Mouse (Mus musculus): ENCODE results near the gene Ulk4.

Gene Ulk4

DNA sequence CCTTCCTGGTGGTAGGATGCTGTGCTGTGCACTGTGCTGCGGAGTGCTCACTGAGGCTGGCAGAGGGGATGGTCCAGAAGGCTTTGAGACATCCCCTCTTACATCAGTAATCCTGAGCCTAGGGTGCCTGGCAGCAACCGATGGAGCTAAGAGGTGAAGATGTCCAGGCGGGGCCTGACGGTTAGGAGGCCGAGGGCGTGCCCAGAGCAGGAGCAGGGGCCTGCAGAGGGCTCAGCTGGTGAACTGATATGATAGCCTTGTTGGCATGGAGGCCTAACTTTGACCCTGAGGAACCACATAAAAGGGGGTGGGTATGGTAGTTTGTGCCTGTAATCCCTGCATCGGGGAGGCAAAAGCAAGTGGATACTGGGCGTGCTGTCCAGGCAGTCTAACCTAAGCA, 293.1 kb downstream of the Ulk4 start:
- 96% methylated on average over 8 of the region's 8 CpGs for WGBS

DNA sequence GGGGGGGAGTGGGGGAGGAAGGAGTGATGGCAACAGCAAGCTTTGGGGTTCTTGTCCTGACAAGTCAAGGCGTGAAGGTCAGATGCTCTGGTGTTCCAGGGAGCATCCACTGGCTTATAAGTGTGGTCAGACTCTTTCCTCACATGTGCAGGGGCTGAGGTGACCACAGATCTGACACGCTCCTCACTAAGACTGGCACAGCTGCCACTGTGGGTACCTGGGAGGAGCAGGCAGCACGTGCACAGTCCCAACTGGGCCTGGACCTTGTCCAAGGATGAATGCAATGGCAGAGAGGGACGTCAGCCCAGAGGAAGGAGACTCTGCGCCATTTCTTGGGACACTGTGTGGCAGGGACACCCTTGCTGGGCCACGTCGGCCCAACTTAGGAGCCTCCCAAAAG, 295.2 kb downstream of the Ulk4 start:
- WGBS = 83% methylated on average over 7 of the region's 7 CpGs

DNA sequence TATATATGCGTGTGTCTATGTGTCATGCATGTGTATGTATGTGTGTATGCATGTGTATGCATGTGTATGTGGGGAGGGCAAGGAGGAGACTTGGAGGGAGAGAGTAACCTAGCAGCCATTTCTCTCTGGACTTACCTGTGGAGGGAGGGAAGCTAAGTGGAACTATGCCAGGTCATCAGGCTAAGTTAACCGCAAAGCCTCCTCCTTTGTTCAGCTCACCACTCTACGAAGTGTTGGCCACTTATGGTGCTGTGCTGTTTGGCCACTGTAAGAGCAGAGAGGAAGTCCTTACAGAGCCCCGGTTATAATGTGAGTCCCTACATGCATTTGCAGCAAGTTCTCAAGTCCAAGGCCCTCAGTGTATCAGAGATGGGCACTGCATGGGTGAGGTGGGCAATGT, 300.1 kb downstream of the Ulk4 start:
- whole genome bisulfite sequencing = 89% methylated on average over 4 of the region's 4 CpGs

DNA sequence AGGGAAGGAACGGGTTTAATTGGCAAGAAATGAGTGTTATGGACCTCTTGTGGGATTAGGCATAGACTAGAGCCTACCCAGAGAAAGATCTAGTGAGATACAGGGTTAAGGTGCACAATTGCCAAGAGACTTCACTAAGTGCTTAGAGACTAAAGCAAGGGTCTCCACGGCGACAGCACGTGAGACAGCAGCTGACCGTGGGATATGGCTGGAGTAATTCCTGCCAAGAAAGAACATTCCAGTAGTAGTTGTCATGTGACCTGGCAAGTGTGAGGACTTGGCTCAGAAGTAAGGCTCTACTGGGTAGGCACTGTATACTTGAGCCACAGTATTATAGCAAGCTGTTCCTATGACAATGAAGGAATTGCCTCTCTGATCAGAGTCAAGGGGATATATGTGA, 300.8 kb downstream of the Ulk4 start:
- WGBS = 37% methylated on average over 5 of the region's 5 CpGs

DNA sequence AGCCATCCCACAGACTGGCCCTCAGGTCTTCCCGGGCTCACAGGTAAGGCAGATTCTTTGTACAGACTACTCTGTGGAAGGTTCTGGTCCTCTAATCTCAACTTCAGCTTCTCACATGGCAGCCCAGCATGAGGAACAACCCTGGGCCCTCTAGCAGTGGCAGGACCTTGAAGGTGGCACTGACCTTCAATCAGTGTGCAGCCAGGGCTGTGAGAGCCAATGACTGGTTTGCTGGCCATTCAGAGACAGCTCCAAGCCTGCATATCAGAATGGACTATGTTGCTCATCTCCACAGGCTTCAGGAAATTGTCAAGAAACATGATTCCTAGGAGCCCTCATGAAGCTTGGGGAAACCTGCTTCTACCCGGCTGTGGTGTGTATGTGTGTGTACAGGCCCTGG, 302.8 kb downstream of the Ulk4 start:
- 90% methylated on average over 2 of the region's 2 CpGs for WGBS

DNA sequence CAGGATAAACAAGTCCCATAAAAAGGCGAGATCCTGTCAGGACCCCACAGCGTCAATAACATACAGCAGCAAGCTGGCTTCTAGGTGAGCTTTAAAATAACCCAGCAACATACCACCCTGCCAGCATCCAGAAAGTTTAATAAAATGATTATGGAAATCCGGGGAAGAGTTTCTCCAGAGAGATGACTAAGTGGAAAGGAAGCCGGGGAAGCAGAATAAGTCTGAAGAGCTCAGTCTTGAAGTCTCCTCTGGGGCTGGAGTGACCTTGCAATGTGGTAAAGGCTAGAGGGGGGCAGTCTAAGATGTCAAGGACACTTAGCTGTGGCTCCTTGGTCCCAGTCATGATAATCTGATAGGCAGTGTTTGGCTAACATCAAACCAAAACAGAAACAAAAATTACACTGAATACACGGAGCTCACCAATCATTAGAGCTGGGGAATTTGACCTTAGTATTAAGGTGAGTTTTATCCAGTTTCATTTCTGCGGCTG, 303.9 kb downstream of the Ulk4 start:
- 73% methylated on average over 6 of the region's 6 CpGs for WGBS

DNA sequence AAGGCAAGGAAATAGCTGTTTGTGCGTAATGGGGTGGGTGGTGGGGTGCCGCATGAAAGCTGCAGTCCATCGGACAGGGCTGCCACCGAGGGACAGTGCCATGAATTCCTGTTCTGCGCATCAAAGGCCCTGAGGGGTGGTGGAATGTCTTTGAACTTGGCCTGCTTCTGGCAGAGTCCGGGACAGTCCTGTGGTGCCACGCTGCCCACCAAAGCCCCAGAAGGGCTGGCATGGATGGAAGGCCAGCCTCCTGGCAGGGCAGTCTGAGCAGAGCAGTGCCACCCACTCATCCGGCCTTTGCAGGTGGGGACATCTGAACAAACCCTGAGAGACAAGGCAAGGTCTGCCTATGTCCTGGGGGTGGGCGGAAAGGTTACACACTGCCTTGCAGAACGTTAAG, 312.0 kb downstream of the Ulk4 start:
- WGBS = 77% methylated on average over 10 of the region's 10 CpGs

DNA sequence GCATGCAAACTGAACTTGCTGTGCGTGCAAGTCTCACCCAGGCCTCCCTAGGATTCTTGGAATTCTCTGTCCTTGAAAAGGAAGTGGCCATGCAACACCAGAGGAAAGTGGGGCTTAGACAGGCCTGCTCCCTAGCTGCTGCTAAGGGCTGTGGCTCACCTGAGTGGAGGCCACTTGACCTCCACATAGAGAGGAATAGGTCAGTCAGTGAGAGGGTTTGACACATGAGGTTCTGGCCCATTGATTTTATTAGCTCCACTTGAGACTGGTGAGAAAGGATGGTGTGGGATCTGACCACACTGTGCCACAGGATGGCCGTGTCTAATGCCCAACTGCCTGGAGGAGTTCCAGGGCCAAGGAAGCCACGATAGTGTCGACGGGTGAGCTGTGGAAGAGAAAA, 312.8 kb downstream of the Ulk4 start:
- 68% methylated on average over 5 of the region's 5 CpGs for WGBS

DNA sequence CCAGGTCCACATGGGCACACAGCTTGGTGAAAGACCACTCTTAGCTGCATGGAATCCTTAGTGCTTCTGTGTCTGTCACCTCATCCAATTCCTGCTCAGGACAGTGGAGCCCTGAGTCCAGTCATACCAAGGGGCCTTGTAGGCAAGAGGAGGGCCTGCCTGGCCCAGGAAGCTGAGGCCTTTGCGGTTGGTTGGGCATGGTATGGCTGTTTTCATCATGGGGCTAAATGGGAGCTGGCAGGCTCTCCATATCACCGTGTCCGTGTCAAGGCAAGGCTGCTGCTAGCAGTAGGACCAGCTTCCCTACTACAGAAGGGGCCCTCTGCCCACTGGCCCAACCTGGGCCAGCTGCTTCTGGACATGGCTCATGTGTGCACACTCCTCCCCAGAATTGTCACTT, 313.3 kb downstream of the Ulk4 start:
- WGBS = 60% methylated on average over 3 of the region's 3 CpGs

DNA sequence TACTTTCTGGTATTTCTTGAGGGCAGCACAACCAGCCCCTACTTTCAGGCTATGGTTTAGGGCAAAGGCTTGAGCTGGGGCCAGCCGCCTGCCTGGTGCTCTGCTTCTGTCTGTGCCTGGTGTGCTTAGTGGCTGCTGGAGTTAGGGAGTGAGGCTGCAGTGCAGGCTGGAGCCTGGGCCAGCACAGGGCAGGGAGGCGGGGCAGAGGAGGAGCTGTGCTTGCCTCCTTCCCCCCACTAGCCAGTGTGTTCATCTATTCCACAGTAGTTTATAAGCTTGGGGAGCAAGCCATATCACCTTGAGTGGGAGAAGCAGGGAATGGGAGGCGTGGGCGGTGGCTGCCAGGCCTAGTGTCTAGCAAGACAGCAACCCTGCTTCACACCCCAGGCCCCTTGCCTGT, 313.9 kb downstream of the Ulk4 start:
- WGBS = 83% methylated on average over 4 of the region's 4 CpGs

DNA sequence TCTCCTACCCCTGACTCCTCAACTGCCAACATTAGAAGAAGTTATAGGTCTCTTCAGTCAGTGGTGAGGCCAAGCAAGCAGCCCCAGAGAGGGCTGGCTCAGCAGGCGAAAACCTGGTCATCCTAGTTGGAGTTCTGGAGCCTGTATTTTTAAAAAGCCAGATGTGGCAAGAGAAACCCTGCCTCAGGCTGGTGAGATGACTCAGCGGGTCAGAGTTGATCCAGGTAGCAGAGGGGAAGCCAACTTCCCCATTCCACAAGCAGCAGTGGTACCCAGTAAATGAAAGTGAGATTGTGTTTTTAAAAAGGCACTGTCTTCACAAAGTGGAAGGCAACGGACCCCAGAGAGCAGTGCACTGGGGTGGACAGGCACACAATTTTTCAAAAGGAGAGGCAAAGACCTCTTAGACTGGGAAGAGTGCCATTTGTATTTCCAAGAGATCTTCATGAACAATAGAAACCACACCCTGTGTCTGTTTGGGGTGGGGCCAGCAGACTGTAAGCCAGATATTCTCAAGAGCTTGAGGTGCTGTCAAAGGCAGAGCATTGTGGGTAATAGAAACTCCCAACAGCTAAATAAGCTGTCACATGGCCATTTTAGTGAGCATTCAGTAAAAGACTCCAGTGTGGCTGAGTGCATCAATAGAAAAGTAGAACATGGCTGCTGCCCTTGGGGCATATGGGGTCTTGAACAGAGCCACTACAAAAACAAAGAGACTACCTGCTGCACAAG, 314.9 kb downstream of the Ulk4 start:
- 79% methylated on average over 3 of the region's 3 CpGs for WGBS

DNA sequence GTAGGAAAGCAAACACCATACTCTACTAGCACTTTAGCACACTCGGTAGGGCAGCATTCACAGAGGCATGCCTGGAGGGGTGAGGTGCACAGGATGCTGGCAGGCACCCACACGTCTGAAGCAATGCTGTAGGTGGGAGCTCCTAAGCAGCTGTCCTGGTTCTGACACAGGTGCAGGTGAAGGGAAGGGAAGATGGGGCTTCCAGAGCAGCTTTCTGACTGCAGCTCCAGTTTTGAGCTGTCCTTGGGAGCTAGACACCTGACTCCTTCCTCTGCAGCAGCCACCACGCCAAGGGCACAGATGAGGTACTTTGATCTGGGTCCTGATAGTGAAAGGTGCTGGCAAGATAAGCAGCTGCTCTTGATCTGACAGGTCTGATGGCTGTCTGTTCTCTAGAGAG, 315.5 kb downstream of the Ulk4 start:
- 36% methylated on average over 3 of the region's 3 CpGs for WGBS

DNA sequence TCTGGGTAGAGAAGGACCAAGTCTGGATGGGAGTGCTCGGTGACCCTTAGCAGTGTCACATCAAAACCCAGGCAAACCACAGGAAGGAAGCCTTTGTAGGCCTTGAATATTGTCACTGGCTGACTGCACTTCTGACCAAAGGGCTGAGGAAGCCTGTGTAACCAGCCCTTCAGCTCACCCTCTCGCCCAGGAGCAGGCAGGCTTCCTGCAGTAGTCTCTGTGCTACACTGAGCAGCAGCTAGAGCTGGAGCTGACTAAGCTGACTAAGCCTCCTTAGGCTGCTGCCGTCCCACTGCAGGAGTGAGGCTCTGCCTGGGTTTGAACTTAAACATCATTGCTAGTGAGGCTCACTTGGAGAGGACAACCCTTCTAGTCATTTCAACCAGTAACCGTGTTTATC, 316.4 kb downstream of the Ulk4 start:
- 46% methylated on average over 4 of the region's 4 CpGs for WGBS

DNA sequence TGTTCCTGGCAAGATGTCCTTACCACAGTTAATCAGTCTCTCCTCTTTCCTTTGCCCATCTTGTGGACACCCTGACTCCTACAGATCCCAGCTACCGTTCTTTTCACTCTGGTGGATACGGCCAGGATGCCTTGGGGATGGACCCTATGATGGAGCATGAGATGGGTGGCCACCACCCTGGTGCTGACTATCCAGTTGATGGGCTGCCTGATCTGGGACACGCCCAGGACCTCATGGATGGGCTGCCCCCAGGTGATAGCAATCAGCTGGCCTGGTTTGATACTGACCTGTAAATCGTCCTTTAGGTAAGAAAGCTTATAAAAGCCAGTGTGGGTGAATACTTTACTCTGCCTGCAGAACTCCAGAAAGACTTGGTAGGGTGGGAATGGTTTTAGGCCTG, 317.8 kb downstream of the Ulk4 start:
- 86% methylated on average over 4 of the region's 4 CpGs for WGBS

DNA sequence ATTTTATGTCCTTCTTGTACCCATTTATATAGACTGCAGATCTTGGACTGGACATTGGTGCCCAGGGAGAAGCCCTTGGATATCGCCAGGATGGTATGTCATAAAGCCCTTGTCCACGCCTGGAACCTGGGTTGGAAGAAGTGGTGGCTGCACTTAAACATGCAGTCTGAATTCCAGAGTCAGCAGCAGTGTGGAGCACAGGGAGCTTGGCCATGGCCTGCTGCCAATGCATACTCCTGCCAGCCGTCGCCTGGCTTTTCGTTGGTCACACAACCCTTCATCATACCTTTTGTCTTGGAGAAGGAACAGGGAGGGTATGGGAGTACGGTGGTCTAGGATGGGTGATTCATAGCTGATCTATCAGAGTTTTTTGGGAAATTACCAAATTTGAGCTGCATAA, 318.4 kb downstream of the Ulk4 start:
- 39% methylated on average over 6 of the region's 6 CpGs for WGBS

DNA sequence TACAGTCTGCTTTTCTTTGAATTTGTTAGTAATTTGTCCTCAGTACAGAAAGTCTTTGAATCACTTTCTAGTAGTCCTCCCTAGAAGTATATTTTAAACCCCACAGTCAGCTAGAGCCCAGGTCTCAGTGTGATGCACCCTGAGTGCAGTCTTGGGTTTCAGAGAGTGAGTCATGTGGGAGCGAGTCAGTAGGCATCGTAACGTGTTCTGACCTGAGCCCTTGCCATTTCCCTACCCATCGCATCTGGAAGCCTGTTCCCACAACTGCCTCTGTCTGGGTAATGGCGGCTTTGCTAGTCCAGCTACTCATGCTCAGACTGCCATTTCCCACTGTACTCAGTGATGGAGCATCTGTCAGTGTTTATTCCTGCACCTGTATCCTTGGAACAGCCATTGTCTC, 318.9 kb downstream of the Ulk4 start:
- 70% methylated on average over 5 of the region's 5 CpGs for WGBS

DNA sequence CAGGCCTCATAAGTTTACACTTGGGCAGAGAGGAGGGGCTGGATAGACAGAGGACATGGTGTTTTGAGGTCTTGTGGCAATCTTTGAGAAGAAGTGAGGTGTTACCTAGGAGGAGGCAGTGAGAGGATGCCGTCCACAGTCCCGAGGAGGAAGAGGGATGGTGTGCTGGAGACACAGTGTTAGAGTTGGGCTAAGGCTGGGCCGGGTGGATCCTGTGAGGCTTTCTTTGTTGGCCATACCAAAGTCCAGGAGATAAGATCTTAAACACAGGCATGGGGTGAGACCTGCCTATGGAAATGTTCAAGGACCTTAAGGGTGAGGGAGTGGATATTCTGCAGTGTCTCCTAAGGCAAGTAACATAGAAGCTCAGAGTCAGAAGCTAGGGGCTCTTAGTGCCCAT, 325.1 kb downstream of the Ulk4 start:
- 77% methylated on average over 3 of the region's 3 CpGs for WGBS

DNA sequence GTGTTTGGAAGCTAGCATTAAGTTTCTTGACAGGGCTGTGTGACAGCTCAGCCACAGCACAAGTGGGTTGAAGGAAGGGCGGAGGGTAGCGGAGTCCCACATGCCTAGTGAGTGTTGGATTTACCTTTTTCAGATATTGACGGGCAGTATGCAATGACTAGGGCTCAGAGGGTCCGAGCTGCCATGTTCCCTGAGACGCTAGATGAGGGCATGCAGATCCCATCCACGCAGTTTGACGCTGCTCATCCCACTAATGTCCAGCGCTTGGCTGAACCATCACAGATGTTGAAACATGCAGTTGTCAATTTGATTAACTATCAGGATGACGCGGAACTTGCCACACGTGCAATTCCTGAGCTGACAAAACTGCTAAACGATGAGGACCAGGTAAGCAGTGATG, 326.2 kb downstream of the Ulk4 start:
- WGBS = 92% methylated on average over 12 of the region's 12 CpGs

DNA sequence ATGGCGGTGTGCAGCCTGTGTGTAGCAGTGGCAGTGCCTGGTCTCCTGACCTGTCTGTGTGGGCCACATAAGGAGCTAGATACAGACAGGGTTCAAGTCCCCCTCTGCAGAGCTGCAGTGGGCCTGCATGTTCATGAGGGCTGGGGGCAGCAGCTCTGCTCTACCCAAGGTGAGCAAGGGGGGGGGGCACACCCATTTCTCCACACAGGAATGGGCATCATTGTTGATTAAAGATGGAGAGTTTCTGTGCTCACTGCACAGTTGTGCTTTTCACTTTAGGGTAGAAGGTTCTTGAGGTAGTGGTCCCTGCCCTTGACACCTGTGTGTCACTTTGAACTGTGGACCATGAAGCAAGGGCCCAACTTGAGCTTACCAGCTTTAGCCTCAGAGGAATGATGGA, 328.2 kb downstream of the Ulk4 start:
- 96% methylated on average over 1 of the region's 1 CpGs for WGBS

DNA sequence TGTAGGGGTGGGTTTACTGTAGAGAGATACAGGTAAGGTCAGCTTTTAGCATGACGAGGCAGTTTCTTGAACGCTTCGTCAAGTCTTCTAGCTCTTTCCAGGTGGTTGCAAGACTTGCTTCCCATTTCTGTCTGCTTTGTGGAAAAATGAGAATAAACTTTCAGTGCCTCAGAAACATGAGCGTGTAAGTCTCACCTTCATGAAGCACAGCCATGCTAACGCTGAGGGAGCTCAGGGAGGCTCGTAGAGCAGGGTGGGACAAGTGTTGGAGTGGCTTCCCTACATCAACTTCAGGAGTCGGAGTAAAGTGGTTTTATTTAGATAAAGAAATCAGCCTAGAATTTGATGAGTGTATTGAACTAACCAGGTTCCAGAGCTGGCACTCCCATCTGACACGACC, 330.9 kb downstream of the Ulk4 start:
- WGBS = 64% methylated on average over 8 of the region's 8 CpGs

DNA sequence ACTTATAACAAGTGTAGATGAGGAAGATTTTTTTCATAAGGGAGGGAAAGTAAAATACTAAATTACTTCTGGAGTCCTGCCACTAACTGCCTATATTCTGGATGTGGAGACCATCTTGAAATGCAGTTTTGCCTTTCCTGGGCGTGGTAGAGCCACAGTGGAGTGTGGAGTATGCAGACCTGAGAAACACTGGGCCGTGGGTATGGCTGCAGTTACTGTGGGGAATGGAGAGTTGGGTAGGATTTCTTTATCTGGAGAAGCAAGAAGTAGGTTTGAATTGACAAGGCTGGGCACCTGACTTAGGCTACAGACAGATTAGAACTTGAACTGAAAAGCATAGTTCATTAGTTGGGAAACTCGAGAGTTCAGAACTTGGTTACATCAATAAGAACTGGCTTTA, 332.8 kb downstream of the Ulk4 start:
- WGBS = 67% methylated on average over 3 of the region's 3 CpGs

DNA sequence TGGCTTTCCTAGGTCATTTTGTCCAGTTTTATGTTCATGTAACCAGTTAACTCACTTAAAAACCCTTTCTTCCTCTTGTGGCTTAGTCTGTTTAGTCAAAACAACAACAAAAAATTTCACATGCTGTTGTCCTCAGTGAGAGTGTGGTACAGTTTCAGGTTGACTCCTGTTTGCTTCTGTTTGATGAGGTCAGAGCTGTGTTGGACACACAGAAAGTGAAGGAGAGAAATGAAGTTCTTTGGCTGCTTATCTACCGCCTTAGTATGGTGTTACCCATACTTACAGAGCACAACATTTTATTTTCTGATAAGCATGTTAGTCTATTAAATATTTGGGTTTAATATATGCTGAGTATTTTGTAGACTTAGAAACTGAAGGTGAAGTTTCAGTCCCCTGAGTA, 333.2 kb downstream of the Ulk4 start:
- WGBS = 80% methylated on average over 1 of the region's 1 CpGs

DNA sequence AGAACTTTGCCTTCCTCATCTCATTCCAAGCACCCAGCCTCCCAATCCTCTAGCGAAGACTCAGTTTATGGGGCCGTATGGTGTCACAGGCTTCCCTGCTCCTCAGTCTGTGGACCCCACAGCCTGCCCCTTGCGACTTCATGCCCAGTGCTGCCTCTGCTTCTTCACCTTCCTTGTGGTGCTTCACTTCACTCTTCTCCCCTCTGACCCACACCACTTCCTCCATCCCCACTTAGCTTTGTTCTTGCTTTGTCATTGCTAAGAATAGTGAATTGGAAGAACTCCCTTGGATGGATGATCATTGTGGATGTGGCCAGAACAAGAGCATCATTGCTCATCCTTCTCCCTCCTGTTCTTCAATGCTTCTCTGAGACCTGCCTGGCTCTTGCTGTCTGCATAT, 336.1 kb downstream of the Ulk4 start:
- WGBS = 82% methylated on average over 3 of the region's 3 CpGs

DNA sequence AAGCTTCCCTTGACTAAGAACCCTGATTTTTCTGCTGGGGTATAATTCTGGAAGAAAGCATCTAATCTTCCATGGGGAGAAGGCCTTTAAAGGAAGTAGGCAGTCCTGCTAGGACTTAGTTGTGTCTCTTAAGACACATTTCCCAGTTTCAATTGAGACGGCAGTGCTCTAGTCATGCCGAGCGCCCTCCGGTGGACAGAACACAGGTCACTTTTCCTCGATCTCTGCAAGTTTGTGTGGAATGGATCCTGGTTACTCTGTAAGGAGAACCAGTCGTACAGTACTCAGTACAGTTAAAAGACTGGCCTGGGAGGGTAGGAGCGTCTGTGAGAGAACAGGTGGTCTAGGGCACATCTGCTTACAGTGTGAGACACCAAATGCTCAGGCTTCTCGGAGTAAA, 340.6 kb downstream of the Ulk4 start:
- 13% methylated on average over 8 of the region's 8 CpGs for WGBS

DNA sequence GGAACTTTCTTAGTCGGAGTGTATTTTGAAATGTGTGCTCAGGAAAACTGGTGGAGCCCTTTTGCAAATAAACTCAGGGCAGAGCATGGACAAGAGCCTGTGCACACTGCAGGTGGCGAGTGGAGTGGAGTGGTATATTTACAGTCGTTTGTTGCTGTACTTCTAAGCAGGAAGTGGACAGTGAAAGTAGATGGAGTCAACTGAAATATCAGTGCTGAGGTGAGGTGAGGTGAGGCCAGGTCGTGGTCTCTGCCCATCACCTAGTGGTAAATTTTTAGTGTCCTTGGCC, 341.4 kb downstream of the Ulk4 start:
- WGBS = 18% methylated on average over 4 of the region's 4 CpGs

All from cerebral cortex, adult 2 months (tissue).